10 mouse cellular contexts compared by ENCODE assay signal in genomic region chr4:88406887-88407696, GRCm38 (mm10). TPM values are rescaled to one million over a fixed set of nuclear protein-coding genes. Genes with fewer than 3 reads are reported as not detected.
DNase-seq lines count a peak whose midpoint lies in the region; ATAC-seq and TF ChIP-seq lines count a peak whose summit lies in the region.
"Had no signal": no experiment of that assay in that cellular context is flagged by ENCODE, and none has a peak within 500 bp of the region (broad histone marks: within the 10 kb centered on the region; RNA-seq: fewer than 3 reads in every experiment).

No protein-coding gene starts in this region.

- TF ChIP-seq CTCF in midbrain, postnatal 0 days (IDR thresholded peaks at IDR 0.05), result no peak

- no peak overlapping the region for H3K9ac ChIP-seq in kidney, embryonic 16.5 days (replicated peaks; ENCODE audit: low read length)
- H3K9ac ChIP-seq in limb, embryonic 14.5 days (ENCODE audit: low read depth, low read length, severe bottlenecking), result no peak overlapping the region
- no peak overlapping the region for H3K9ac ChIP-seq in midbrain, postnatal 0 days (replicated peaks; ENCODE audit: low read length, poor library complexity, severe bottlenecking)

- 86% methylated on average over 4 of the region's 4 CpGs for WGBS in kidney, embryonic 16.5 days
- 76% methylated on average over 4 of the region's 4 CpGs for WGBS in limb, embryonic 14.5 days
- 48% methylated on average over 4 of the region's 4 CpGs for WGBS in midbrain, postnatal 0 days

- no peak for TF ChIP-seq POLR2A in limb, embryonic 14.5 days (IDR thresholded peaks at IDR 0.05; ENCODE audit: borderline replicate concordance, extremely low read depth, insufficient read depth, insufficient read length)

- peak; percentile 11 for DNase-seq in kidney, postnatal 10 days
- DNase-seq in cerebellum, postnatal 25 days, result peak; percentile 15 to 42
- peak; percentile 8 for DNase-seq in gonadal fat pad, adult 2 months (ENCODE audit: low read depth)
- DNase-seq in limb, embryonic 14.5 days (ENCODE audit: low spot score), result peak; percentile 30
- DNase-seq in midbrain, postnatal 0 days (ENCODE audit: low spot score), result peak; percentile 88
- DNase-seq in spleen, postnatal 14 days (ENCODE audit: low spot score in 2 of 2), result no peak
- no peak for DNase-seq in kidney, postnatal 25 days

- H3K4me2 ChIP-seq in kidney, embryonic 16.5 days (replicated peaks; ENCODE audit: low read depth, low read length), result no peak overlapping the region
- H3K4me2 ChIP-seq in limb, embryonic 14.5 days (replicated peaks; ENCODE audit: low read depth, low read length, severe bottlenecking), result no peak overlapping the region
- no peak overlapping the region for H3K4me2 ChIP-seq in midbrain, postnatal 0 days (ENCODE audit: low read depth, low read length, poor library complexity, severe bottlenecking)

- no peaks in the 10 kb centered on the region for H3K36me3 ChIP-seq in kidney, embryonic 16.5 days (ENCODE audit: insufficient read depth, low read length)
- no peaks in the 10 kb centered on the region for H3K36me3 ChIP-seq in limb, embryonic 14.5 days (ENCODE audit: control insufficient read depth, insufficient read depth, low read length)
- H3K36me3 ChIP-seq in midbrain, postnatal 0 days (ENCODE audit: insufficient read depth, low read length), result no peaks in the 10 kb centered on the region; the same call in none of the 2 replicates

- no peaks in the 10 kb centered on the region for H3K4me1 ChIP-seq in kidney, embryonic 16.5 days (ENCODE audit: insufficient read depth, low read length)
- H3K4me1 ChIP-seq in limb, embryonic 14.5 days (ENCODE audit: control insufficient read depth, insufficient read depth, low read length), result peaks cover 3% of the 10 kb centered on the region; the same call in 1 of the 2 replicates
- no peaks in the 10 kb centered on the region for H3K4me1 ChIP-seq in midbrain, postnatal 0 days (ENCODE audit: insufficient read depth, low read length)

- no peaks in the 10 kb centered on the region for H3K27me3 ChIP-seq in kidney, embryonic 16.5 days (ENCODE audit: insufficient read depth, low read length)
- no peaks in the 10 kb centered on the region for H3K27me3 ChIP-seq in limb, embryonic 14.5 days (ENCODE audit: control insufficient read depth, insufficient read depth, low read length)
- H3K27me3 ChIP-seq in midbrain, postnatal 0 days (ENCODE audit: insufficient read depth, low read length), result no peaks in the 10 kb centered on the region
- H3K27me3 ChIP-seq: megakaryocyte, embryonic 14.5 days had no signal

- no peak overlapping the region for H3K27ac ChIP-seq in kidney, embryonic 16.5 days (ENCODE audit: low read length)
- H3K27ac ChIP-seq in limb, embryonic 14.5 days (replicated peaks; ENCODE audit: low read depth, low read length), result no peak overlapping the region
- H3K27ac ChIP-seq in midbrain, postnatal 0 days (ENCODE audit: low read depth, low read length), result no peak overlapping the region

- no peak for ATAC-seq in kidney, embryonic 16.5 days (ENCODE audit: low FRiP score, low TSS enrichment)
- peak; percentile 62; the same call in 1 of the 2 replicates for ATAC-seq in limb, embryonic 14.5 days (ENCODE audit: low FRiP score, low read depth)
- peak; percentile 90 for ATAC-seq in midbrain, postnatal 0 days (ENCODE audit: low FRiP score)

- no peak overlapping the region for H3K4me3 ChIP-seq in kidney, embryonic 16.5 days (ENCODE audit: low read length)
- no peak overlapping the region for H3K4me3 ChIP-seq in limb, embryonic 14.5 days (replicated peaks; ENCODE audit: low read length)
- no peak overlapping the region for H3K4me3 ChIP-seq in midbrain, postnatal 0 days (ENCODE audit: low read depth, low read length)
- H3K4me3 ChIP-seq: erythroblast, embryonic 14.5 days; megakaryocyte, embryonic 14.5 days had no signal

- H3K9me3 ChIP-seq in kidney, embryonic 16.5 days (ENCODE audit: low read length), result no peaks in the 10 kb centered on the region
- no peaks in the 10 kb centered on the region for H3K9me3 ChIP-seq in limb, embryonic 14.5 days (ENCODE audit: control insufficient read depth, low read length)
- no peaks in the 10 kb centered on the region for H3K9me3 ChIP-seq in midbrain, postnatal 0 days (ENCODE audit: low read length)
- H3K9me3 ChIP-seq: megakaryocyte, embryonic 14.5 days had no signal

RNA-seq across cellular contexts. Expression of gene Hacd4, which starts 31.6 kb away (rescaled TPM):
- polyA plus RNA-seq in kidney, embryonic 16.5 days (2015; fragmentation: Nextera tagmentation; extraction: Ambion mirVana), result 20.3 and 21.1 TPM in 2 replicates
- 5.4 and 8.3 TPM in 2 replicates for polyA plus RNA-seq in gonadal fat pad, adult 2 months (2012; rRNA removed)
- 3.4 and 3.6 TPM in 2 replicates for polyA plus RNA-seq in limb, embryonic 14.5 days (2012; rRNA removed)
- 10.9 and 12.5 TPM in 2 replicates for polyA plus RNA-seq in limb, embryonic 14.5 days (2014; fragmentation: Nextera tagmentation; extraction: Ambion mirVana)
- total RNA-seq in midbrain, postnatal 0 days (2014; rRNA removed), result 2.6 and 4.7 TPM in 2 replicates
- 3.7 and 4.1 TPM in 2 replicates for polyA plus RNA-seq in midbrain, postnatal 0 days (2015; fragmentation: Nextera tagmentation; extraction: Ambion mirVana)

Comparison
In these comparisons a context has a peak if more than half of its experiments do, and no peak if none do; other contexts are left out.
1. DNase-seq: peak in kidney, postnatal 10 days (single experiment), cerebellum, postnatal 25 days (2 of 2), gonadal fat pad, adult 2 months (single experiment), limb, embryonic 14.5 days (single experiment) and midbrain, postnatal 0 days (single experiment); none in spleen, postnatal 14 days (0 of 2) and kidney, postnatal 25 days (0 of 2).